Mouse (Mus musculus): ENCODE data around the gene Coq10b.
"Not testable (repeated sequence)": the region's sequence is repeated elsewhere in the genome, so short reads cannot be mapped to it uniquely, and the experiment has no call there.

Coq10b gene

GRCm38 (mm10) chr1:55052355-55052953, at the start of gene Coq10b:
Gene Coq10b (plus strand): TSS chr1:55052770.
- peak; percentile 96 for DNase-seq (ENCODE audit: low read depth, low spot score)

GRCm38 (mm10) chr1:55008313-55008712, 44.3 kb upstream of the Coq10b start:
- DNase-seq (ENCODE audit: low read depth, low spot score) = not testable (repeated sequence)

GRCm38 (mm10) chr1:55012513-55012912, 40.1 kb upstream of the Coq10b start:
- no peak for DNase-seq (ENCODE audit: low read depth, low spot score)

- no peak for DNase-seq (ENCODE audit: low read depth, low spot score)
These were observed 30.7 kb upstream of the Coq10b start for GRCm38 (mm10) chr1:55021907-55022306.

DNA sequence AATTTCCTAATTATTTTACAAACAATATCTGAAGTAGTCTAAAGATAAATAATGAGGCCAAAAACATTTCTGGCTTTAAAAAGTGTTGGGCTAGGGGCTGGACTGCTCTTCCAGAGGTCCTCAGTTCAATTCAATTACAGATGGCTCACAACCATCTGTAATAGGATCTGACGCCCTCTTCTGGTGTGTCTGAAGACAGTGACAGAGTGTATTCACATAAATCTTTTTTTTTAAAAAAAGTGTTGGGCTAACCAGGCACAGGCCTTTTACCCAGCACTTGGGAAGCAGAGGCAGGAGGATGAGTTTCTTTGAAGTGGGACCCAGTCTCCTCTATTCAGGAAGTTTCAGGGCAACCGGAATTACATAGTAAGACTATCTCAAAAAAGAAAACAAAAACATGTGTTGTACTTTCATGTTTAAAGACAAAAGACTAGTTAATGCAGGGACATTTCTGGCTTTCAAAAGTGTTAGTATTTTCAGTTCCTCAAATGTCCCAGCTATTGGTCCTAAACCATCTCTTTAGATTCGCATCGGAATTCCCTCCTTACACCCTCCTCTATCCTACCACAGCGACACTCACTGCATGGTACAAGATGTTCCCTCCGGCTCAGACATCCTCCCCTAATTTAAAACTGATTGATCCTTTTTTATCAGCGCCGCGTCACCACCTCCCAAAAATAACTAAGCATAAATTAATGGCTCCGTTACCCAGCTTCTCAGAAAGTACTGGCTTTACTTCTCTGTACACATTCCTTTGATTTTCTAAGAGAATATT, 26.7 kb upstream of the Coq10b start:
- DNase-seq (ENCODE audit: low read depth, low spot score) = peak; percentile 31

- DNase-seq (ENCODE audit: low read depth, low spot score) = peak; percentile 57
These were observed 25.9 kb upstream of the Coq10b start for GRCm38 (mm10) chr1:55026444-55027252.

GRCm38 (mm10) chr1:55027253-55027801, 25.2 kb upstream of the Coq10b start, which contains the start of gene Sf3b1:
Gene Sf3b1 (minus strand): TSS chr1:55027481.
- peak; percentile 93 for DNase-seq (ENCODE audit: low read depth, low spot score)

GRCm38 (mm10) chr1:55027966-55028365, 24.6 kb upstream of the Coq10b start:
- no peak for DNase-seq (ENCODE audit: low read depth, low spot score)

- no peak for DNase-seq (ENCODE audit: low read depth, low spot score)
These were observed 23.9 kb upstream of the Coq10b start for GRCm38 (mm10) chr1:55028512-55029249.

DNA sequence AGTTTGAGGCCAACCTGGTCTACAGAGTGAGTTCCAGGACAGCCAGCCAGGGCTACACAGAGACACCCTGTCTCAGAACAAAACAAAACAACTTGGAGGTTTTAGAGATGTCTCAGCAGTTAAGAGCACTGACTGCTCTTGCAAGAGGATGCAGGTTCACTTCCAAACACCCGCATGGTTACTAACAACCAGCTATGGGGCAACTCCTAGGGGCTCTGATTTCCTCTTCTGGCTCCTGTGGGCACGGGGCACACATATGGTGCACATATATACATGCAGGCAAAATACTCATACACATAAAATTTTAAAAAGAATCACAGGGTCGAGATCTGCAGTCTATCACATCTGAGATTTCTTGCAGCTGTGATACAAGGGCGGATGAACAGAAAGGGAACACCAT, 23.1 kb upstream of the Coq10b start:
- no peak for DNase-seq (ENCODE audit: low read depth, low spot score)

- no peak for DNase-seq (ENCODE audit: low read depth, low spot score)
These were observed 21.4 kb upstream of the Coq10b start for GRCm38 (mm10) chr1:55031026-55031779.

GRCm38 (mm10) chr1:55039944-55040343, 12.6 kb upstream of the Coq10b start:
- no peak for DNase-seq (ENCODE audit: low read depth, low spot score)

DNA sequence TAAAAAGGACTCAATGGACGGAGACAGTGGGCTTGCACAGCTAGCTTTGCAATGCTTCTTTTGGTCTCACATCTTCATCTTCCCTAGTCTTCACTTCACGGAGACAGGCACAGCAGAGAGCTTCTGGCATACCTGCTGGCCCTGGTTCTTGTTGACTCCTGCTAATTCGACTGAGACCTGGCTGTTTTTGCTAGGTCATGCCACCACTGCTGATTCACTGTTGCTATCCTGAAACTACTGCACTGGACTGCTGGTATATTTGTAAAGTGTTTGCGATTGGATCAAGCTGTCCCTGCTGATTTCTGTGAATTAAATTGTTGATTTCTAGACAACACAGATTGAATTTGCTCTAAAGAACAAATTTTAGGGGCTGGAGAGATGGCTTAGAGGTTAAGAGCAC, 10.9 kb upstream of the Coq10b start:
- DNase-seq (ENCODE audit: low read depth, low spot score) = no peak

GRCm38 (mm10) chr1:55042246-55042645, 10.3 kb upstream of the Coq10b start:
- DNase-seq (ENCODE audit: low read depth, low spot score) = no peak

DNA sequence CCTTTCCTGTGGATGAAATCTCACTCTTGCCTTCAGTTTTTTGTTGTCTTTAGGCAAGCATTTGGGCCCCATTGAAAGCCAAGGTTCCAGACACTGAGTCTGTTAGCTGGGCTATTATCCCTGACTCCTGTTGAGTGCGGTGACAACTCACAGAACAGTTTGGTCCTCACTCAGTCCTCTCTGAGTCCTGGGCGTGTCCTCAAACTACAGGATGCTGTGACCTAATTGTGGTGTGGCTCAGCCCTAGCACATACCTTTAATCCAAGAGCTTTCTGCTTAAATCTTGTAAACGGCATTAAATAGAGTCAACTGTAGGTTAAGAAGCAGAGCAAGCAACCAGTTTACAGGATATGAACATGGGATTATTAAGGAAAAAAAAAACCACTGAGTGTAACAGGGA, 9.4 kb upstream of the Coq10b start:
- no peak for DNase-seq (ENCODE audit: low read depth, low spot score)

- no peak for DNase-seq (ENCODE audit: low read depth, low spot score)
These were observed 3.6 kb upstream of the Coq10b start for GRCm38 (mm10) chr1:55048841-55049587.

- DNase-seq (ENCODE audit: low read depth, low spot score) = no peak
These were observed 899 bp upstream of the Coq10b start for GRCm38 (mm10) chr1:55051671-55052070.

- DNase-seq (ENCODE audit: low read depth, low spot score) = peak; percentile 74
These were observed 435 bp downstream of the Coq10b start for GRCm38 (mm10) chr1:55053005-55053404.

DNA sequence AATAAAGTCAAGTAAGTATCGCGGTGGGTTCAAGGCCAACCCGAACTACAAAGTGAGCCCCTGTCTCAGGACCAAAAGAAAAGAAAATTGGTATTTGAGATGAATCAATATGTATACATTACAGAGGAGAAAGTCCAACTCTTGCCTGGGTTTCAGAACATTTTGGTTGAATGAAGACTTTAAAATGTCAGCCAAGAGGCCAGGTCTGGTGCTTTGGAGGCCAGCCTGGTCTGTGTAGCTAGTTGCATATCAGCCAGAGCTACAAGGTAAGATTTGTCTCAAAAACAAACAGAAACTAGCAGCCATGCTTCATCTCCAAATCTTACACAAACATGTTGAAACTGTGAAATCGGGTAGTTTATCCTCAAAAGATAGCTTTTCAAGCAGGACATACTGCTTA, 1.0 kb downstream of the Coq10b start:
- no peak for DNase-seq (ENCODE audit: low read depth, low spot score)

Data from c-Kit-negative CD71-positive TER-119-positive erythroid progenitor cells, embryonic 14.5 days (primary cell).